Mouse (Mus musculus) myocyte (in vitro differentiated cells): ENCODE results near the gene Kitl.

Experiments used
- POLR2A ChIP-seq: IDR thresholded peaks from one replicate; pipeline ENCODE4 v1.6.1; 2011; ENCODE audit warnings: low read depth, mild to moderate bottlenecking, control low read depth, moderate library complexity; ENCODE audit not compliant: insufficient read length
- TCF3 ChIP-seq: IDR thresholded peaks from one replicate; pipeline ENCODE4 v1.6.1; 2011; ENCODE audit warnings: low read depth, control low read depth; ENCODE audit not compliant: insufficient read length

GRCm38 (mm10) chr10:100016941-100017770 lies 1.7 kb downstream of the Kitl start:
- no peak for TF ChIP-seq POLR2A
- no peak for TF ChIP-seq TCF3
